Mouse (Mus musculus) heart, postnatal 4 days (tissue): ENCODE data around the gene Ephb1. TPM values are rescaled to one million over a fixed set of nuclear protein-coding genes. Genes with fewer than 3 reads are reported as not detected.

ENCODE experiments used
- DNase-seq: peaks from one replicate; pipeline ENCODE4 v3.0.0; 2021
- total RNA-seq, 2 experiments: library from RNA; stranded (reverse); gene quantifications; 2 replicates each; pipeline ENCODE4 v1.2.3; 2021

Gene Ephb1
- total RNA-seq, 2 experiments from 2014 or later = 8.3 to 9.7 TPM

- DNase-seq = no peak
These were observed 216.3 kb downstream of the Ephb1 start for GRCm38 (mm10) chr9:102138187-102138586.

- DNase-seq = no peak
These were observed 224.0 kb downstream of the Ephb1 start for GRCm38 (mm10) chr9:102130506-102130905.

DNA sequence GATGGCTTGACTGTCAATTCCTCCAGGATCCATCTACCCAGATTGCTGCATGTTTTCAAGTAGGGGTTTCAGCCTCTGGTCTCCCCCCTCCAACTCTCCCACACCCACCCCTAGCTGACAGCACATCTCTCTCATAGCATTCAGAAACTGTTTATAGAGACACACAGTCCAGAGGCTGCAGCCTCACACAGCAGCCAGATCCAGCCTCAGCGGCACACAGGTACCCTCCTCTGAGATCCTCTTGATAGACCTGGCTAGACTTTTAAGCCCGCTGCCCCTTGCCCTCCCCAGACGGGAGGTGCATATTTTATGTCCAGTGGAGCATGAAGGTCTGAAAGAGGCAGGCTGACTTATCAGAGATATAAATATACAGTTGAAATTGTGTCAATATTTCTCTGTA lies 228.0 kb downstream of the Ephb1 start:
- DNase-seq = no peak

GRCm38 (mm10) chr9:102122880-102123453 lies 231.5 kb downstream of the Ephb1 start:
- no peak for DNase-seq

DNA sequence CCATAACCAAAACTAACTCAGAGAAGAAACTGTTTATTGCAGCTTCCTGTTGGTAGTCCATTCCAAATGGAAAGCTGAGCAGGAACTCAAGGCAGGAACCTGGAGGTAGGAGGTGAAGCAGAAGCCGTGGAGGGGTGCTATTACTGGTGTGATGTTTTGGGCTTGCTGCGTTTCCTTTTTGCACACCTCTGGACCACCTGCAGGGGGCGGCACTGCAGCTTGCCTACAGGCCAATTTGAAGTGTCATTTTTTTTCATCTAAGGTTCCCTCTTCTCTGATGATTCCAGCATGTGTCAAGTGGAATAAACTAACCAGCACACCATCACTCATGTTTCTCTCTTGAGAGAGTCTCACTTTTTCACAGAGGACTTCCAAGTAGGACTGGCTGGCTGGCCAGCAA lies 235.1 kb downstream of the Ephb1 start:
- DNase-seq = no peak

GRCm38 (mm10) chr9:102115326-102115725 lies 239.2 kb downstream of the Ephb1 start:
- no peak for DNase-seq

DNA sequence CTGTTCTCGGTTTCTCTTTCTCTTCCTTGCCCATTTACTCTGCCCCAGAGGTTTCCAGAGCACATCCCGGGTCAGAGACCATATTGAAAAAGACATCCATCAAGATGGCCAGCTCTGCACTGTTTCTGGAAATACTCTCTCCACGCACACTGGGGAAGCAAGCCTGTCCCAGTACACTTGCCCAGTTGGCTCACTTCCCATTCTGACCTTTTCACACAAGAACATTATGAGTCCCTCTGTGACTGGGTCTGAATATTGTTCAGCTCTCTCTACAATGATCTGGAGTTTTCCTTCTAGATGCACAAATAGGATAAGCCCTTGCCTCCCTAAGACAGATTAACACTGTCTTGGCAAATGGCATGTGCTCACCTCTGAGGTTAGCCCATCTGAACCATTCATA lies 243.0 kb downstream of the Ephb1 start:
- no peak for DNase-seq

DNA sequence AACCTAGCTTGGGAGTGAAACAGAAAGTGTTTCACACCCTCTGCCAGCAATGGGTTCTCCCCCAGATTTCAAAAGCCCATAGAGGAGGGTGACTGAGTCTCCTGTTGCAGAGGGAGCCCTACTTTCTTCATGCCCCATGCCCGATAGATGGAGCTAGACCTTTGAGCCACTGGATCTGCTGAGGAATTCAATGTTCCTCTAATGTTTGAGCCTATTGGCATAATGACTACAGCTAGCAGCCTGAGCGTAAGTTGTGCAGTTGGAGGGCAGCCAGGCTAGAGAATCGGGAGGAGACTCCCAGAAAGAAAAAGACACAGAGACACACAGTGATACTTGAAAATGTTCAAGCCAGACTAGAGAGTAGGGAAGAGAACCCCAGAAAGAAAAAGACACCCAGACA lies 246.5 kb downstream of the Ephb1 start:
- DNase-seq = no peak

DNA sequence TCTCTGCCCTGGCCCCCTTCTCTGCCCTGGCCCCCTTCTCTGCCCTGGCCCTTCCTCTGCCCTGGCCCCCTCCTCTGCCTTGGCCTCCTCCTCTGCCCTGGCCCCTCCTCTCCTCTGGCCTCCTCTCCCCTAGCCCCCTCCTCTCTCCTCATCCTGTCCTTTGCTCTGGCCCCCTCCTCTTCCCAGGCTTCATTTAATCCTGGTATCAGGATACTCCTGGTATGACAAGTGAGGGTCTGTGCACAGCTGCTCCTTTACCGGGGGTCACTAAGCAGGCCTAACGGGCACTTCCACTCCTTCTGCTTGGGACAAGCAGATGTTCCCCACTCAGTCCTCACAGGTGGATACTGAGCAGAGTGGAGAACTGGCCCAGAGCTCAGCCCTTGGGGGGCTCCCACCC lies 247.3 kb downstream of the Ephb1 start:
- DNase-seq = no peak

DNA sequence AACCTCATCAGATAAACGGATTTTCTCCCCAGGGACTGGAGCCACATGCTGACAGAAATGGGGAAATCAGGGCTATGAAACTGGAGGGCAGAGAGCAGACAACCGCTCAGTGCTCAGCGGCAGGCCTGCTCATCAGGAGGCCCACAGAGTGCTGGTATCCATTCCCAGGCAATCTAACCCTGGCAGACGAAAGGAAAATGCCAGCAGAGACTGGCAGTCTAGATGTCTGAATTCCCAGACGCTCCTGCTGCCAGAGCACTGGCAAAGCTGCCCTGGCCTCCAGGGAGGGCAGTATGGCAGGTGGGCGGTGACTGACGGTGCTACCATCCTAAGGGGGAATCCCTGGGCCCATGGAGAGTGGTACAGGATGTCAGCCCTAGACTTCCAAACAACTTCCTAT lies 257.7 kb downstream of the Ephb1 start:
- DNase-seq = no peak

GRCm38 (mm10) chr9:102088598-102088997 lies 265.9 kb downstream of the Ephb1 start:
- DNase-seq = no peak

- no peak for DNase-seq
These were observed 268.3 kb downstream of the Ephb1 start for GRCm38 (mm10) chr9:102086053-102086706.

GRCm38 (mm10) chr9:102085477-102085876 lies 269.0 kb downstream of the Ephb1 start:
- no peak for DNase-seq

DNA sequence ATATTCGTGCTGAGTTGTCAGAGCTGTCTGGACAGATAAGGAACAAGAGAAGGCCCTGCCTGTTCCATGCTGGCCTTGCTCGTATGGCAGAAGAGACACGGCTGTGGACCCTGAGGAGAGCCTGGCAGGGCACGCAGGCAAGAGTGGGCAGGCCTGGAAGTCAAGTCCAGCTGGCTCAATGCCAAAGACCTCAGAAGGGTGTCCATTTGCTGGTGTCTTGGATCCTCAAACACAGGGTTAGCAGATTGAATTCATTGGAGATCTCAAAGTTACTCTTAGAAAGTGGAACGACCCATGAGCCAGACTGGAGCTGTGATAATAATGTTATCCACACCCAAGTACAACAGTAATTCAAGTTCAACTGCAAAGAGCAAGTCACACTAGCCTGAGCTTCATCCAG lies 273.6 kb downstream of the Ephb1 start:
- no peak for DNase-seq

DNA sequence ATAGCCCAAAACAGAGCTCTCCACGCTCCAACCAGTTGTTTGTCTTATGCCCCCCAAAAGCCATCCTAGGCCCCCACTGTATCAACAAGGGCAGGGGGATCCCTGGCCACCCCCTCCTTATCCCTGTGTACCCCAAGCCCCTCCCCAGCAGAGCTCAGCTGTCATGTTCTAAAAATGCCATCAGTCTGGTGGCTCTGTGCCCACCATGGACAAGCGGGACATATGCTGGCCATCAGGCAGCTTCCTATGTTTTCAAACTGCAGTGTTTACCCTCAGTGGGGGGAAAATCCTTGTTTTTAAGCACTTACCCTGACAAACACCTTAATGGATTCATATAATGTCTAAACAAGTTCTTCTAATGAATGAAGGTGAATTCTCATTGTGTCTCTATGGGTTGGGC lies 275.3 kb downstream of the Ephb1 start:
- no peak for DNase-seq

DNA sequence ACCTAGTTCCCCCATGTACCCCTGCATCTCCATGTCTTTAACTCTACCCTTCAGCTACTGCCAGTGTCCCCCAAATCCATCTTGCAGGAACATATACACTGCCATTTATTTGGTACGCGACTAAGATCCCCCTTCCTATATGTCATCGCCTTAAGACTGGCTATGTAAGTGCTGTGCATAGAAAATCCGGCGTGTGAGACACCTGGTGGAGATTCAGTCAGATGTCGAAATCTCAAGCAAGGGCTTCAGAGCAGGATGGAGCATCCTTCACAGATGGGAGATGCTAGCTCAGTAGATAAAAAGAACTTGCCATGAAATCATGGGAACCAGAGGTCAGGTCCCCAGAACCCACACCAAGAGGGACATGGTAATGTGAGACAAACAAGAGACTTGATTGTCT lies 276.3 kb downstream of the Ephb1 start:
- no peak for DNase-seq

DNA sequence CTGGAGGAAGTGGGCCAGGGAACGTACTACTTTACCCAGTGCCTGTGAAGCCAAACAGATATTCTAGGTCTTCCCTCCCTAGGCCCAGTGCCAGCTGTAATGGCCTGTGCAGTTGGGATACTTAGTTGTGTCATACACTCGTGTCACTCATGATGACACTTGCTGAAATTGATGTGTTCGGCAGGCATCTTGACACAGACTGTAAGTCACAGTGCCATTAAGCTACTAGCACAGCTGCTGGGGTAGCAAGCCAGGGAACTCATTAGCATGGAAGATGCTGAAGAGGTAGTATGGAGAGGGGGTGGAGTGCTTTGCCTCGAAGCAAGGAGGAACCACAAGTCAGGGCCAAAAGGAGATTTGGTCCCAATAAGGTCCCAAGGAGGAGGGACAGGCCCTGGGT lies 279.0 kb downstream of the Ephb1 start:
- no peak for DNase-seq

- DNase-seq = no peak
These were observed 281.1 kb downstream of the Ephb1 start for GRCm38 (mm10) chr9:102073404-102073803.

DNA sequence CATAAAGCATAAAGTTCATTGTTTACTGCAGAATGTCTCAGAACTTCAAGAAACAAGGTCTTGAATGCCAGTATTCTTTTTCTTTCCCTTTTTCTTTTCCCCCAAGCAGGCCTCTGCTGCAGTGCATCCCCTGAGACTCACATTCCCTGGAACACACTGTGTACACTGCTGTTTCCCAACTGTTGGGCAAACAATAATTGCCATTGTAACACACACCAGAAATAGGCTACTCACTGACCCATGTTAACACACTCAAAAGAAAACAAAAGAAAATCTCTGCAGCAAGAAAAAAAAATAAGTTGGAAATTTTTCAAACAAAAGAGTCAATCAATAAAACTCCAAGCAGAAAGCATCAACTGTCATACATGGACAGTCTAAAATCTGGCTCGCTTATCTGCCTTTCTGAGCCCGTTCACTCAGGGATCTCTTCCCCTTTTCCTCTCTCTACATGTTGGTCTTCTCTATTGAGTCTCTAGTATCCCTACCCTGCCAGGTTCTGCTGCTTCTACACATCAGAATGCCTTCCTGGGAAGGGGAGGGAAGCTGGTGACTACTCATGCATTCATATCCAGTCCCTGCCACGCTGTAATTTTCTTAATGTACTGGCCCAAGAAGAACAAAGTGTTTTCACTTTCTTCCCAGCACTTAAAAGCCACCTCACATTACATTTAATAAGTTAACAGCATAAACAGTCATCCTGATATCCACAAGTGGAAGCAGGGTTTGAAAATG lies 285.2 kb downstream of the Ephb1 start:
- no peak for DNase-seq

GRCm38 (mm10) chr9:102066601-102067000 lies 287.9 kb downstream of the Ephb1 start:
- DNase-seq = peak; percentile 62

- no peak for DNase-seq
These were observed 308.6 kb downstream of the Ephb1 start for GRCm38 (mm10) chr9:102045886-102046285.

GRCm38 (mm10) chr9:102045111-102045861 lies 309.2 kb downstream of the Ephb1 start:
- DNase-seq = no peak

DNA sequence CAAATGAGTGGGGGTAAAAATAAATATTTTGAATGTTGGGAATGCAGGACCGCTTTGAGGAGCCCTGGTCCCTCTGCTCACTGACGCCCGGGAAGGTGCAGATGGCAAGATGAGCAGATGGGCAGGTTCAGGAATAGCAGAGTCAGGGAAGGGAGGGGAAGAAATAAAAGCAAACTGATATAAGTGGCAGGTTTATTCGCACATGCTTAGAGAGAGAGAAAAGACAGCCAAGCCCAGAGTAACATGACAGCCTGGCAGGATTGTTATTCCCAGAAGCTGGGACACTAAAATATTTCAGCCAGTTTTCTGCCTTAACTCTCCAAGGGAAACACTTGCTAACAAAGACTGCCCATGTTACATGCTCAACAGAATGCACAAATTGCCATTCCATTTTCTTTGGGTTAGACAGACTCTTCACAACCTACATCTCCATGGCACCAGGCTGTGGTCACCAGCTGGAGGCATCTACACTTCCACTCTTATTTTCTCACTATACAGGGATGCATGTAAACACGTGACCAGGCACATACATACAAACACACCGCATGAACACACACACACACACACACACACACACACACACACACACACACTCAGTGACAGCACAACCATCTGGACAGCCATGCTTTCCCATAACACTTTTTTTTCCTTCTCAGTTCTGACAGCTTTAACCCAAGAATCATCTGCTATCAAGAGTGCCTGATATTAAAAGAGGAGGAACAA lies 315.3 kb downstream of the Ephb1 start:
- no peak for DNase-seq
